Comparison of ENCODE assay signal across 18 mouse cellular contexts in the genomic region with DNA sequence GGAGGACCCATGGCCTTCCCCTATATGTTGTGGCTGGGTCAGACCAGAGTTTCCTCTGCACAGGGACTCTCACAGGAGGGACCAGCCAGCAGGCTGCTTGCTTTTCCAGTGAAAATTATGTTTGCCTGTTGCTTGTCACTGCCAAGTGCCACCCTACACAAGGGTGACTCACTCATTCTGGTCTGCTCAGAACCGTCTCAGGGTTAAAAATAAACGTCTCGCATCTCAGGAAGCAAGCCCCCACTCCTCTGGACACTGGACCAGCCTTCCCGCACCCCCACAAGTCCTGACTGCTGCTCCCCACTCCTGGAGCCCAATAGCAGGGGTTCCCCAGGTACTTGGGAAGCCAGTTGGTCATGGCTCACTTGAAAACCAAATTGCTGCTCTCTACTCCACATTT. TPM values are rescaled to one million over a fixed set of nuclear protein-coding genes. Genes with fewer than 3 reads are reported as not detected.
DNase-seq lines count a peak whose midpoint lies in the region; ATAC-seq and TF ChIP-seq lines count a peak whose summit lies in the region.
"Had no signal": no experiment of that assay in that cellular context is flagged by ENCODE, and none has a peak within 500 bp of the region (broad histone marks: within the 10 kb centered on the region; RNA-seq: fewer than 3 reads in every experiment).

No protein-coding gene starts in this region.

- WGBS in forebrain, embryonic 14.5 days: 84% methylated on average over 4 of the region's 4 CpGs
- WGBS in forebrain, embryonic 11.5 days: 92% methylated on average over 4 of the region's 4 CpGs

- peaks cover 32% of the 10 kb centered on the region for H3K36me3 ChIP-seq in forebrain, embryonic 14.5 days (ENCODE audit: control insufficient read depth, insufficient read depth, low read length)
- no peaks in the 10 kb centered on the region for H3K36me3 ChIP-seq in forebrain, embryonic 11.5 days (ENCODE audit: control insufficient read depth, insufficient read depth, low read length)
- H3K36me3 ChIP-seq: embryonic facial prominence, embryonic 12.5 days; kidney, embryonic 15.5 days; lung, embryonic 15.5 days had no signal

- DNase-seq in forebrain, embryonic 14.5 days (ENCODE audit: low spot score): no peak
- DNase-seq in forebrain, embryonic 11.5 days (ENCODE audit: low spot score): no peak
- DNase-seq in left cerebral cortex, adult 2 months (ENCODE audit: extremely low spot score in 1 of 2, low spot score in 2 of 2): peak in 1 of 2 experiments; percentile 61
- DNase-seq in left cerebral cortex, postnatal 10 days (ENCODE audit: extremely low spot score in 1 of 2, low spot score in 2 of 2): no peak
- peak; percentile 48 for DNase-seq in 416B (ENCODE audit: low read depth)
- peak; percentile 51 to 61 for DNase-seq in left cerebral cortex, postnatal 36 days (ENCODE audit: low spot score in 2 of 2)
- no peak for DNase-seq in embryo, embryonic 10 days (ENCODE audit: low spot score)
- DNase-seq: adrenal gland, postnatal 10 days; gastrocnemius, postnatal 14 days; thymus, postnatal 25 days had no signal

- no peaks in the 10 kb centered on the region for H3K9me3 ChIP-seq in forebrain, embryonic 14.5 days (replicated peaks; ENCODE audit: control insufficient read depth, low read length)
- H3K9me3 ChIP-seq in forebrain, embryonic 11.5 days (ENCODE audit: control insufficient read depth, low read length): no peaks in the 10 kb centered on the region
- H3K9me3 ChIP-seq: embryonic facial prominence, embryonic 12.5 days; kidney, embryonic 15.5 days; limb, embryonic 10.5 days; liver, embryonic 12.5 days; lung, embryonic 15.5 days; neural tube, embryonic 13.5 days had no signal

- H3K9ac ChIP-seq in forebrain, embryonic 14.5 days (ENCODE audit: low read length): no peak overlapping the region
- no peak overlapping the region for H3K9ac ChIP-seq in forebrain, embryonic 11.5 days (ENCODE audit: low read length)
- H3K9ac ChIP-seq: embryonic facial prominence, embryonic 12.5 days; kidney, embryonic 15.5 days; liver, embryonic 12.5 days; lung, embryonic 15.5 days; neural tube, embryonic 13.5 days had no signal

- no peaks in the 10 kb centered on the region for H3K27me3 ChIP-seq in forebrain, embryonic 14.5 days (replicated peaks; ENCODE audit: control insufficient read depth, insufficient read depth, low read length)
- no peaks in the 10 kb centered on the region for H3K27me3 ChIP-seq in forebrain, embryonic 11.5 days (ENCODE audit: control insufficient read depth, insufficient read depth, low read length)
- H3K27me3 ChIP-seq: embryonic facial prominence, embryonic 12.5 days; kidney, embryonic 15.5 days; liver, embryonic 12.5 days; lung, embryonic 15.5 days; neural tube, embryonic 13.5 days had no signal

- H3K4me1 ChIP-seq in forebrain, embryonic 14.5 days (ENCODE audit: control insufficient read depth, insufficient read depth, low read length): peaks cover 67% of the 10 kb centered on the region
- H3K4me1 ChIP-seq in forebrain, embryonic 11.5 days (replicated peaks; ENCODE audit: control insufficient read depth, insufficient read depth, low read length): peaks cover 10% of the 10 kb centered on the region

- intact Hi-C loops in left cerebral cortex, adult 2 months (cut with DNase I): loop anchor here (2.0 kb wide), 1 partner anchor 14 kb away; the partner anchor contains the start of gene Lrp8
- intact Hi-C loops in left cerebral cortex, postnatal 10 days (cut with DNase I): no loop called here
- intact Hi-C loops in left cerebral cortex, postnatal 36 days (cut with DNase I): no loop called here

- no peak overlapping the region for H3K4me2 ChIP-seq in forebrain, embryonic 14.5 days (ENCODE audit: low read length)
- H3K4me2 ChIP-seq in forebrain, embryonic 11.5 days (ENCODE audit: low read depth, low read length, severe bottlenecking): no peak overlapping the region
- H3K4me2 ChIP-seq: embryonic facial prominence, embryonic 12.5 days; kidney, embryonic 15.5 days; liver, embryonic 12.5 days; lung, embryonic 15.5 days; neural tube, embryonic 13.5 days had no signal

- H3K4me3 ChIP-seq in forebrain, embryonic 14.5 days (ENCODE audit: low read depth, low read length): no peak overlapping the region
- H3K4me3 ChIP-seq in forebrain, embryonic 11.5 days (ENCODE audit: low read depth, low read length): no peak overlapping the region
- no peak overlapping the region for H3K4me3 ChIP-seq in left cerebral cortex, adult 2 months
- H3K4me3 ChIP-seq: embryonic facial prominence, embryonic 12.5 days; kidney, embryonic 15.5 days; limb, embryonic 10.5 days; liver, embryonic 12.5 days; lung, embryonic 15.5 days; neural tube, embryonic 13.5 days had no signal

- peak overlapping the region; percentile 64; the same call in 1 of the 2 replicates for H3K27ac ChIP-seq in forebrain, embryonic 14.5 days (ENCODE audit: low read depth, low read length)
- no peak overlapping the region for H3K27ac ChIP-seq in forebrain, embryonic 11.5 days (ENCODE audit: low read depth, low read length)
- peak overlapping the region; percentile 66 for H3K27ac ChIP-seq in left cerebral cortex, adult 2 months
- H3K27ac ChIP-seq: embryonic facial prominence, embryonic 12.5 days; kidney, embryonic 15.5 days; liver, embryonic 12.5 days; lung, embryonic 15.5 days; stomach, postnatal 0 days had no signal

- no peak for ATAC-seq in forebrain, embryonic 14.5 days
- ATAC-seq in forebrain, embryonic 11.5 days (replicated peaks; ENCODE audit: low FRiP score): no peak
- ATAC-seq: CD4-positive, CD25-positive, alpha-beta regulatory T cell, adult 4 months; liver, embryonic 12.5 days had no signal

- no peak for TF ChIP-seq CTCF in left cerebral cortex, adult 2 months (IDR thresholded peaks at IDR 0.05)

RNA-seq across cellular contexts. Expression of gene Lrp8, which starts 14.4 kb away (rescaled TPM):
- polyA plus RNA-seq in forebrain, embryonic 14.5 days (2014; fragmentation: Nextera tagmentation; extraction: Ambion mirVana): 33.5 and 48.5 TPM in 2 replicates
- polyA plus RNA-seq in forebrain, embryonic 11.5 days (2014; fragmentation: Nextera tagmentation; extraction: Ambion mirVana): 33.9 and 36.6 TPM in 2 replicates
- 100 to 1,000 TPM in 1 of 2 experiments, 10 to 100 TPM in 1; 93.2 to 123 TPM for total RNA-seq in left cerebral cortex, adult 2 months (2021)
- 100 to 1,000 TPM; 165 to 168 TPM for total RNA-seq in left cerebral cortex, postnatal 10 days (2021)
- 100 to 1,000 TPM in 1 of 2 experiments, 10 to 100 TPM in 1; 74.7 to 112 TPM for total RNA-seq in left cerebral cortex, postnatal 36 days (2021)

Comparison
In these comparisons a context has a peak if more than half of its experiments do, and no peak if none do; other contexts are left out.
1. DNase-seq: peak in 416B (single experiment) and left cerebral cortex, postnatal 36 days (2 of 2); none in forebrain, embryonic 14.5 days (single experiment), forebrain, embryonic 11.5 days (single experiment), left cerebral cortex, postnatal 10 days (0 of 2) and embryo, embryonic 10 days (single experiment).